Mouse (Mus musculus) liver, adult 2 months (tissue): ENCODE measurements around the gene Zfp775.

ENCODE experiments used
- CTCF ChIP-seq: fragments of 200-500 bp; IDR thresholded peaks from 2 replicates; pipeline ENCODE4 v1.5.1; 2011; ENCODE audit warnings: low read depth, low read length, control low read depth
- POLR2A ChIP-seq: fragments of 200-500 bp; IDR thresholded peaks from 2 replicates; pipeline ENCODE4 v1.6.1; 2011; ENCODE audit warnings: low read length, control low read depth; ENCODE audit not compliant: insufficient read depth; ENCODE audit errors: extremely low read depth

GRCm38 (mm10) chr6:48630831-48631230, 29.0 kb downstream of the Zfp775 start:
- TF ChIP-seq CTCF (no peak), POLR2A (no peak)
